Mouse (Mus musculus): ENCODE results near the gene Tmbim1.

- no peak for TF ChIP-seq POLR2A (IDR thresholded peaks at IDR 0.05; ENCODE audit: control insufficient read depth, extremely low read depth, insufficient read depth, low read length, poor library complexity)
- TF ChIP-seq CTCF (IDR thresholded peaks at IDR 0.05; ENCODE audit: borderline replicate concordance, control insufficient read depth, extremely low read depth, insufficient read depth, low read length, poor library complexity) = 0 out of 2 replicates have a peak, but pooled peaks have one; percentile 50
These were observed 1.7 kb downstream of the Tmbim1 start for GRCm38 (mm10) chr1:74303509-74304338.

Measured in thymus, adult 2 months (tissue).